Mouse (Mus musculus): ENCODE data around the gene Kansl2. TPM values are rescaled to one million over a fixed set of nuclear protein-coding genes. Genes with fewer than 3 reads are reported as not detected.

Gene Kansl2
- polyA plus RNA-seq, 1 experiment from 2014 or later = 153 TPM

DNA sequence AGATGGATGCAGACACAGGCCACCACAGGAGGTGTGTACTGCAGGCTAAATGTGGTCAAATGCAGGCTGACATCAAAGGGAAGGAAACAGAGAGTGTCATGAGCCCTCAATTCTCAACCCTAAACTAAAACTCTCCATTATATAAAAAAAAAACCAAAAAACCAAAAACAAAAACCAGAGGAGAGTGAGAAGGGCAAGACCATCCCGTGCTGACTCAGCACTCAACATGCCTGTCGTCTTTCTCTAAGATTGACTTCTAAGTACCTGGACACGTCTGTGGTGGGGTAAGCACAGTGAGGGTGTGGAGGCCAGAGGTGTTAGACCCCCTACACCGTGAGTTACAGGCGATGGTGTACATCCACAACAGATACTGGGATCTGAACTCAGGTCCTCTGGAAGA is 12.8 kb upstream of the Kansl2 start:
- H3K4me2 ChIP-seq (ENCODE audit: low read depth, low read length) = no peak overlapping the region
- ATAC-seq (replicated peaks; ENCODE audit: insufficient number of reproducible peaks, low FRiP score, low TSS enrichment, low read depth) = no peak
- H3K4me3 ChIP-seq (ENCODE audit: low read depth, low read length) = no peak overlapping the region
- no peak overlapping the region for H3K27ac ChIP-seq (replicated peaks; ENCODE audit: low read depth, low read length)
- no peaks in the 10 kb centered on the region for H3K9me3 ChIP-seq (replicated peaks; ENCODE audit: control insufficient read depth, low read length)
- DNase-seq (ENCODE audit: low spot score) = no peak
- H3K36me3 ChIP-seq (replicated peaks; ENCODE audit: control insufficient read depth, insufficient read depth, low read depth, low read length) = peaks cover 29% of the 10 kb centered on the region
- H3K27me3 ChIP-seq (ENCODE audit: control insufficient read depth, insufficient read depth, low read length) = no peaks in the 10 kb centered on the region
- WGBS = 93% methylated on average over 5 of the region's 5 CpGs
- H3K9ac ChIP-seq (replicated peaks; ENCODE audit: low read length) = no peak overlapping the region
- no peaks in the 10 kb centered on the region for H3K4me1 ChIP-seq (ENCODE audit: control insufficient read depth, insufficient read depth, low read length)

DNA sequence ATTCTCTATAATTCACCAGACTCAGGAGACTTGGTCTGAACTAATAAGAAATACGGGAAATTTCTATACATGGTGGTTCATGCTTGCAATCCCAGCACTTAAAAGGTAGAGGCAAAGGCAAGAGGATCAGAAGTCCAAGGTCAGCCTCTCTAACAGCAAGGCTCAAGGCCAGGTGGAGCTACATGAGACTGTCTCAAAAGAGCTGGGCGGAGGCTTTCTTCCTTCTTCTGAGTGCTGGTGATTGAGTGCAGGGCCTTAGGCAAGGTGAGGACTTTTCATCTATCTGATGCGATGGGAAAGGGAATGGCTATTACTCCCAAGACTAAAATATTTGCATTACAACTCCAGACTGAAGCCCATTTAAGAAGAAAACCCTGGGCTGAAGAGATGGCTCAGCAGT is 11.1 kb upstream of the Kansl2 start:
- H3K4me1 ChIP-seq (ENCODE audit: control insufficient read depth, insufficient read depth, low read length) = no peaks in the 10 kb centered on the region
- H3K4me3 ChIP-seq (ENCODE audit: low read depth, low read length) = no peak overlapping the region
- no peak overlapping the region for H3K4me2 ChIP-seq (ENCODE audit: low read depth, low read length)
- no peak overlapping the region for H3K9ac ChIP-seq (replicated peaks; ENCODE audit: low read length)
- H3K27ac ChIP-seq (replicated peaks; ENCODE audit: low read depth, low read length) = no peak overlapping the region
- WGBS = 94% methylated on average over 3 of the region's 3 CpGs
- no peak for ATAC-seq (replicated peaks; ENCODE audit: insufficient number of reproducible peaks, low FRiP score, low TSS enrichment, low read depth)
- H3K36me3 ChIP-seq (replicated peaks; ENCODE audit: control insufficient read depth, insufficient read depth, low read depth, low read length) = peaks cover 21% of the 10 kb centered on the region
- no peak for DNase-seq (ENCODE audit: low spot score)
- H3K27me3 ChIP-seq (ENCODE audit: control insufficient read depth, insufficient read depth, low read length) = no peaks in the 10 kb centered on the region
- no peaks in the 10 kb centered on the region for H3K9me3 ChIP-seq (replicated peaks; ENCODE audit: control insufficient read depth, low read length)

DNA sequence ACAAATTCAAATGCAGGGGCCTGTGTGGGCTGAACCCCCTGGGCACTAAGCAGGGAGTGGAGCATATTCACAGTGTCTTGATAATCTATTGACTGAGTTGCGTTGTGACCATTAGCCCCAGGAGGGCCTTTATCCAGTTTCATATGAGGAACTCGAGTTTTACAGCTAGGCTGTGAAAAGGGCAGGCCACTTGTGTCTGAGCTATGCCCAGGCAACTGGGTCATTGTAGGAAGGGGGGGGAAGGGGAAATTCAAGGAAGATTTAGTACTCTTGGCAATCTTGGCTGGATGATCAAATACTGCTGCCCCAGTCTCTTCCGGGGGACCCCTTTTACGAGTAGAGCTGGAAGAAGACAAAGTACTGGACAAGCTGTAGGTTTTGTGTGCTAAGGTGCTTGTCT is 9.3 kb upstream of the Kansl2 start:
- Histone ChIP-seq H3K36me3 (replicated peaks; ENCODE audit: control insufficient read depth, insufficient read depth, low read depth, low read length) (peaks cover 24% of the 10 kb centered on the region), H3K9me3 (replicated peaks; ENCODE audit: control insufficient read depth, low read length) (no peaks in the 10 kb centered on the region), H3K27me3 (ENCODE audit: control insufficient read depth, insufficient read depth, low read length) (no peaks in the 10 kb centered on the region), H3K4me2 (ENCODE audit: low read depth, low read length) (no peak overlapping the region), H3K9ac (replicated peaks; ENCODE audit: low read length) (no peak overlapping the region), H3K4me3 (ENCODE audit: low read depth, low read length) (no peak overlapping the region), H3K4me1 (ENCODE audit: control insufficient read depth, insufficient read depth, low read length) (no peaks in the 10 kb centered on the region), H3K27ac (replicated peaks; ENCODE audit: low read depth, low read length) (no peak overlapping the region)
- 94% methylated on average over 4 of the region's 4 CpGs for WGBS
- no peak for DNase-seq (ENCODE audit: low spot score)
- no peak for ATAC-seq (replicated peaks; ENCODE audit: insufficient number of reproducible peaks, low FRiP score, low TSS enrichment, low read depth)

DNA sequence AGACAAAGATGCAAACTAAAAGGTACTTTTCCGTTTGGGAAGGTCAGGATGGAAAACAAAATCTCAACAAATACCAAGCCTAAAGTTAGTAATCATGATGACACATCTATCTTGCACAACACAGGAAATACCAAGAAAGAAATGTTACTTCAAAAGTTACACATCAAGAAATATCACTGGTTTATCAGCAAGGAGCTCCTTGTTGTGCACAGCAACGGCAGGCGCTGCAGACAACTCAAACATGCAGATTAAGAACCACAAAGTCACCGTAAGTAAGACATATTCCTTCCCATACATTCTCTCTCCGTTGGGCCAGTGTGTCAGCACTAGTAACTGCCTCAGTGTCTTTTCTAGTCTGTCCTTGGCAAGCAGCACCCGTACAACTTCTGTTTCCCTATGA is 7.0 kb upstream of the Kansl2 start:
- WGBS = 92% methylated on average over 6 of the region's 6 CpGs
- Histone ChIP-seq H3K9me3 (replicated peaks; ENCODE audit: control insufficient read depth, low read length) (no peaks in the 10 kb centered on the region), H3K4me2 (ENCODE audit: low read depth, low read length) (no peak overlapping the region), H3K9ac (replicated peaks; ENCODE audit: low read length) (no peak overlapping the region), H3K27ac (replicated peaks; ENCODE audit: low read depth, low read length) (no peak overlapping the region), H3K27me3 (ENCODE audit: control insufficient read depth, insufficient read depth, low read length) (no peaks in the 10 kb centered on the region), H3K36me3 (replicated peaks; ENCODE audit: control insufficient read depth, insufficient read depth, low read depth, low read length) (peaks cover 24% of the 10 kb centered on the region), H3K4me3 (ENCODE audit: low read depth, low read length) (no peak overlapping the region), H3K4me1 (ENCODE audit: control insufficient read depth, insufficient read depth, low read length) (no peaks in the 10 kb centered on the region)
- no peak for DNase-seq (ENCODE audit: low spot score)
- no peak for ATAC-seq (replicated peaks; ENCODE audit: insufficient number of reproducible peaks, low FRiP score, low TSS enrichment, low read depth)

DNA sequence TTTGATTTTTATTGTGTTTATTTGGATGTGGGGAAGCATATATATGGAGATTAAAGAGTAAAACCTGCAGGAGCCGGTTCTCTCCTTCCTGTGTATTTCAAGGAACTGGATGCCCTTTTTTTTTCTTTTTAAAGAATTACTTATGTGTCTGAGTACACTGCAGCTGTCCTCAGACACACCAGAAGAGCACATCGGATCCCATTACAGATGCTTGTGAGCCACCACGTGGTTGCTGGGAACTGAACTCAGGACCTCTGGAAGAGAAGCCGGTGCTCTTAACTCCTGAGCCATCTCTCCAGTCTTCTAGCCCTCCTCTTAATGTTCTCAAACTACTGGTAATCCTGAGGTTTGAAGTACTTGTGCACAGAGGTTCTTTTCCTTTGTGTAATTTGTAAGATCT is 3.9 kb upstream of the Kansl2 start:
- no peak for ATAC-seq (replicated peaks; ENCODE audit: insufficient number of reproducible peaks, low FRiP score, low TSS enrichment, low read depth)
- Histone ChIP-seq H3K9ac (replicated peaks; ENCODE audit: low read length) (no peak overlapping the region), H3K27me3 (ENCODE audit: control insufficient read depth, insufficient read depth, low read length) (no peaks in the 10 kb centered on the region), H3K9me3 (replicated peaks; ENCODE audit: control insufficient read depth, low read length) (no peaks in the 10 kb centered on the region), H3K27ac (replicated peaks; ENCODE audit: low read depth, low read length) (no peak overlapping the region), H3K36me3 (replicated peaks; ENCODE audit: control insufficient read depth, insufficient read depth, low read depth, low read length) (peaks cover 7% of the 10 kb centered on the region), H3K4me1 (ENCODE audit: control insufficient read depth, insufficient read depth, low read length) (no peaks in the 10 kb centered on the region), H3K4me3 (ENCODE audit: low read depth, low read length) (no peak overlapping the region), H3K4me2 (ENCODE audit: low read depth, low read length) (no peak overlapping the region)
- 74% methylated on average over 4 of the region's 4 CpGs for WGBS
- DNase-seq (ENCODE audit: low spot score) = no peak

DNA sequence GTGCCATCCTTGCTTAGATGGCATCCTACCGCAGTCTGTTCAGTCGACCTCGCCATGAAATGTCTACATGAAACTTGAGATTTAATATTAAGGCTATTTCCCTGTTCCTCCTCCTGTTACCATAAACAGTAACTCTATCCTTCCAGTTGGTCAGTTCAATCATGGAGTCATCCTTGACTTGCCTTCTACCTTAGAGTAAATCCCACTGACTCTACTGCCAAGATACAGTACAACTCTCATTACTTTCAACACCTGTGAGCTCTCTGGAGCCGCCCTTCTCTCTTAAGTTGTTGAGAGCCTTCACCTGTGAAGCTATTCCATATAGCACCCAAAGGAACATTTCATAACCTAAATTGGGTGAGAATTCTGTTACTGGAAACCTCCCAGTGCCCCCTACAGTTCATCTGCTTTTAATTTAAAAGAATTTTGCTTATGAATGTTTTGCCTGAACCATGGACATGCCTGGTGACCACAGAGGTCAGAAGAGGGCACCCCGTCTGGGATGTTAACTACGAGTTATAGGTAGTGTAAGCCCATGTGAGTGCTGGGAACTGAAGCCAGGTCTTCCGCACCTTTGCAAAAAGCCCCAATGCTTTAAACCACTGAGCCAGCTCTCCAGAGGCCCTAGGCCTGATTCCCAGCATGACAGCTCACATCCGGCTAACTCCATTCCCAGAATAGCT is 2.9 kb upstream of the Kansl2 start:
- DNase-seq (ENCODE audit: low spot score) (no peak), ATAC-seq (replicated peaks; ENCODE audit: insufficient number of reproducible peaks, low FRiP score, low TSS enrichment, low read depth) (no peak)
- 81% methylated on average over 8 of the region's 8 CpGs for WGBS
- no peak overlapping the region for H3K4me3 ChIP-seq (ENCODE audit: low read depth, low read length)
- no peak overlapping the region for H3K9ac ChIP-seq (replicated peaks; ENCODE audit: low read length)
- H3K27ac ChIP-seq (replicated peaks; ENCODE audit: low read depth, low read length) = no peak overlapping the region
- H3K9me3 ChIP-seq (replicated peaks; ENCODE audit: control insufficient read depth, low read length) = no peaks in the 10 kb centered on the region
- H3K27me3 ChIP-seq (ENCODE audit: control insufficient read depth, insufficient read depth, low read length) = no peaks in the 10 kb centered on the region
- no peak overlapping the region for H3K4me2 ChIP-seq (ENCODE audit: low read depth, low read length)
- peaks cover 4% of the 10 kb centered on the region for H3K36me3 ChIP-seq (replicated peaks; ENCODE audit: control insufficient read depth, insufficient read depth, low read depth, low read length)
- no peaks in the 10 kb centered on the region for H3K4me1 ChIP-seq (ENCODE audit: control insufficient read depth, insufficient read depth, low read length)

DNA sequence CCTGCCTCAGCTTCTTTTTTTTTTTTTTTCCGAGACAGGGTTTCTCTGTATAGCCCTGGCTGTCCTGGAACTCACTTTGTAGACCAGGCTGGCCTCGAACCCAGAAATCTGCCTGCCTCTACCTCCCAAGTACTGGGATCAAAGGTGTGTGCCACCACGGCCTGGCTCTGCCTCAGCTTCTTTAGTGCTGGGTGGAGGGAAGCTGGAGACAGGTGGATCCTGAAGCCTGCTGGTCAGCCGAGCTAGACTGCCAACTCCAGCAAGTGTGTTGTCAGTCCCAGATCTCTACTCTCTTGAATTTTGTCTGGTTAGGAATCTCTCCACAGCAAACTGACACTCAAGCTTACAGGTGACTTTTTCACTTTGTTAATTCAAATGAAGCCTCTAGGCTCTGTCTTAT is 1.9 kb upstream of the Kansl2 start:
- H3K9me3 ChIP-seq (replicated peaks; ENCODE audit: control insufficient read depth, low read length) = no peaks in the 10 kb centered on the region
- peaks cover 8% of the 10 kb centered on the region for H3K36me3 ChIP-seq (replicated peaks; ENCODE audit: control insufficient read depth, insufficient read depth, low read depth, low read length)
- no peak overlapping the region for H3K4me2 ChIP-seq (ENCODE audit: low read depth, low read length)
- WGBS = 81% methylated on average over 4 of the region's 4 CpGs
- no peaks in the 10 kb centered on the region for H3K4me1 ChIP-seq (ENCODE audit: control insufficient read depth, insufficient read depth, low read length)
- DNase-seq (ENCODE audit: low spot score) (no peak), ATAC-seq (replicated peaks; ENCODE audit: insufficient number of reproducible peaks, low FRiP score, low TSS enrichment, low read depth) (no peak)
- no peak overlapping the region for H3K9ac ChIP-seq (replicated peaks; ENCODE audit: low read length)
- no peaks in the 10 kb centered on the region for H3K27me3 ChIP-seq (ENCODE audit: control insufficient read depth, insufficient read depth, low read length)
- no peak overlapping the region for H3K27ac ChIP-seq (replicated peaks; ENCODE audit: low read depth, low read length)
- no peak overlapping the region for H3K4me3 ChIP-seq (ENCODE audit: low read depth, low read length)

DNA sequence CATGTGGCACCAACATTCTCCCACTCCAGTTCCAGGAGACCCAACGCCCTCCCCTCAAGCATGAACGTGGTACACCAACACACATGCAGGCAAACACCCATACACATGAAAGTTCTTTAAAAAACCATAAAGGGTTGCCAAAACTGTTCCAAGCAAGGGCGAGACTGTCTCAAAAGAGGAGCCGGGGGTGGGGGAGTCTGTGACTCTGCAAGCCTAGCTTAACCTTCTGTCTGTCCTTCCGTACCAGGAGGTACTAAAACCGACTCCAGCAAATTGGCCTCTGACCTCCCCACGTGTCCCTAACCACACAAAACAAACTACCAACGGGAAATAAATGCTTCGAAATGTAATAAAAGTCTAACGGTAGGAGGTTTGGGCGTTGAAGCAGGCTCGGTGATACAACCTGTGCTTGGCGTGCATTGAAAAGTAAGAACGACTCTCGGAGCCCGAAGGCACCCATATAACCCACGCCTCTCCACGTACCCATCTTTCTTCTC is 981 bp downstream of the Kansl2 start:
- peak overlapping the region; percentile 61 for H3K4me2 ChIP-seq (ENCODE audit: low read depth, low read length)
- H3K4me3 ChIP-seq (ENCODE audit: low read depth, low read length) = peak overlapping the region; percentile 81
- no peaks in the 10 kb centered on the region for H3K4me1 ChIP-seq (ENCODE audit: control insufficient read depth, insufficient read depth, low read length)
- no peak for ATAC-seq (replicated peaks; ENCODE audit: insufficient number of reproducible peaks, low FRiP score, low TSS enrichment, low read depth)
- peak overlapping the region; percentile 96 for H3K9ac ChIP-seq (replicated peaks; ENCODE audit: low read length)
- no peak for DNase-seq (ENCODE audit: low spot score)
- 0 out of 2 replicates have a peak overlapping the region, but pooled peaks have one; percentile 10 for H3K27ac ChIP-seq (replicated peaks; ENCODE audit: low read depth, low read length)
- peaks cover 5% of the 10 kb centered on the region for H3K36me3 ChIP-seq (replicated peaks; ENCODE audit: control insufficient read depth, insufficient read depth, low read depth, low read length)
- H3K27me3 ChIP-seq (ENCODE audit: control insufficient read depth, insufficient read depth, low read length) = no peaks in the 10 kb centered on the region
- no peaks in the 10 kb centered on the region for H3K9me3 ChIP-seq (replicated peaks; ENCODE audit: control insufficient read depth, low read length)
- WGBS = under 1% methylated on average over 18 of the region's 18 CpGs
